Mouse (Mus musculus) olfactory bulb, adult 2 months (tissue): ENCODE data around the gene Dnajc5g.

Experiments used
- CTCF ChIP-seq: fragments of 200-500 bp; IDR thresholded peaks from 2 replicates; pipeline ENCODE4 v1.5.1; 2012; ENCODE audit warnings: low read depth, mild to moderate bottlenecking, low read length, moderate library complexity; ENCODE audit not compliant: insufficient read depth
- POLR2A ChIP-seq: fragments of 200-500 bp; IDR thresholded peaks from 2 replicates; pipeline ENCODE4 v1.6.1; 2012; ENCODE audit warnings: mild to moderate bottlenecking, low read depth, low read length, moderate library complexity; ENCODE audit not compliant: insufficient read depth

DNA sequence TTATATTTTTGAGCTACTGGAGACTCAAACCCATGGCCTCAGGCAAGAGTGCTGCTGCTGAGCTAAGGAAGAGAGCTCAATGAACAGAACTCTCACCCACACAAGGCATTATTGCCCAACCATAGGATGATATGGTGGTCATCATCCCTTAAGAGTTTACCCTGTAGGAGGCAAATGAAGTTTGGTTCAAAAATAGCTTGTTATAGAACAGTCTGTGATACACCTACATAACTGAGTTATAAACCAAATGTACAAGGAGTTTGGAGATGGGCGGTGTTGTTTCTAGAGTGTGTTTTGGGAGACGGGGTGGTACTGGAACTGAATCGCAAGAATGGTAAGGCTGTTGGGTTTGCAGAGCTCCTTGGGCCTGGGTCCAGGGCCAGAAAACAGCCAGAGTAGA lies 36.3 kb upstream of the Dnajc5g start:
- no peak for TF ChIP-seq CTCF
- TF ChIP-seq POLR2A, result no peak
